Mouse (Mus musculus) liver, embryonic 11.5 days (tissue): ENCODE results near the gene Nkiras1. TPM values are rescaled to one million over a fixed set of nuclear protein-coding genes. Genes with fewer than 3 reads are reported as not detected.

Source experiments
- ATAC-seq: fragments of 200-750 bp; cut with Nextera tagmentation; replicated peaks from 2 replicates; pipeline ENCODE4 v1.8.0; 2017; ENCODE audit warnings: moderate number of reproducible peaks, mild to moderate bottlenecking, moderate TSS enrichment, moderate library complexity; ENCODE audit not compliant: low FRiP score
- DNase-seq: peaks from one replicate; pipeline ENCODE4 v3.0.0-alpha.2; 2017; ENCODE audit warnings: low spot score
- H3K27ac ChIP-seq: fragments of 300-500 bp; sonication (generic); 2 replicates; pipeline ENCODE4 v1.5.1; 2014; ENCODE audit warnings: mild to moderate bottlenecking, low read depth, low read length, control low read depth
- H3K27me3 ChIP-seq: fragments of 300-500 bp; sonication (generic); replicated peaks from 2 replicates; pipeline ENCODE4 v1.6.1; 2014; ENCODE audit warnings: low read length, mixed read lengths; ENCODE audit not compliant: control insufficient read depth, insufficient read depth
- H3K36me3 ChIP-seq: fragments of 300-500 bp; sonication (generic); 2 replicates; pipeline ENCODE4 v1.6.1; 2014; ENCODE audit warnings: mild to moderate bottlenecking, low read length, moderate library complexity, mixed read lengths; ENCODE audit not compliant: control insufficient read depth, insufficient read depth
- H3K4me1 ChIP-seq: fragments of 300-500 bp; sonication (generic); replicated peaks from 2 replicates; pipeline ENCODE4 v1.6.1; 2014; ENCODE audit warnings: low read length, mixed read lengths; ENCODE audit not compliant: control insufficient read depth, insufficient read depth
- H3K4me2 ChIP-seq: fragments of 300-500 bp; sonication (generic); 2 replicates; pipeline ENCODE4 v1.6.1; 2014; ENCODE audit warnings: mild to moderate bottlenecking, control low read depth, moderate library complexity
- H3K4me3 ChIP-seq: fragments of 300-500 bp; sonication (generic); 2 replicates; pipeline ENCODE4 v1.5.1; 2014; ENCODE audit warnings: low read depth, low read length, control low read depth
- H3K9ac ChIP-seq: fragments of 300-500 bp; sonication (generic); 2 replicates; pipeline ENCODE4 v1.6.1; 2014; ENCODE audit warnings: low read depth, low read length, control low read depth
- H3K9me3 ChIP-seq: fragments of 300-500 bp; sonication (generic); 2 replicates; pipeline ENCODE4 v1.6.1; 2016; ENCODE audit warnings: low read length, inconsistent platforms, mixed read lengths; ENCODE audit not compliant: control insufficient read depth
- WGBS: fragments of 180-500 bp; shearing (Covaris S2); extraction: QIAGEN DNeasy Blood & Tissue Kit; methylation state at CpG from one replicate; pipeline ENCODE4 v1.1.7; 2014; 5-methylcytosine and 5-hydroxymethylcytosine counted together
- polyA plus RNA-seq: library from polyadenylated mRNA; unstranded; fragments of >200 nt; fragmentation: Nextera tagmentation; extraction: Ambion mirVana; gene quantifications from 2 replicates; pipeline ENCODE4 v1.2.1, GENCODE M21; 2014

Gene Nkiras1
- polyA plus RNA-seq, 1 experiment from 2014 or later: 17.0 TPM

DNA sequence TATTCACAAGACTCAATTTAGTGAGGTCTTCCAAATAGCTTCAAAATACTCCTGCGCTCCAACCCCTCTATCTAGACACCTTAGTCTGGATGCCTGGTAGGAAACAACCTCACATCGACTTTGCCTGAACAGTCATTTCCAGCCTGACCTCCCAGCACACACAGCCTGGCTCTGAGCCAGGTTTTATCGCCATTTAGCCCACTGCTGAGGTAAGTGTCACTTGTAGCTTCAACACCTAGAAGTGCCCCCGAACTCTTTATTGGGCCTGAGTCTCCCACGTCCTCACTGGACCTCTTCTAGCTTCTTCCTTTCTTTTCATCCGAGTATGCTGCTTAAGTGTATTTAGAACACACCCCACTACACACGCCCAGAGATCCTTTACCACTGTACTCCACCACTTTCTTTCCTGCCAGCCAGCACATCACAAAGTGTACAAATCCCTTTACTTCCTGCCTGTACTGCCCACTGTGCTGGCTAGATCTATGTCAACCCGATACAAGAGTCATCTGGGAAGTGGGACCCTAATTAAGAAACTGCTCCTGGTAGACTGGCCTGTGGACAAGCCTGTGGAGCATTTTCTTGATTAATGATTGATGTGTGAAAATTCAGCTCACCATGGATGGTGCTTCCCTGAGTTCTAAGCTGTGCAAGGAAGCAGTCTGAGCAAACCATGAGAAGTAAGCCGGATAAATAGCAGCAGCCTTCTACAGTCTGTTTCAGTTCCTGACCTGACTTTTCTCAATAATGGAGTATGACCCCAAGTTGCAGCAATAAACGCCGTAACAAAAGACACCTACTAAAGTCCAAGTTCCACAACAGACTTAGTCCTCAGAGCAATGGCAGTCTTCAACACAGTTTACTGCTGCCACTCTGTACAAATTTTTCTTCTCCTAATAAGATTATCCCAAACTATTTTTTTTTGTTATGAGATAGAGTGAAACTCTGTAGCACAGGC, 46.8 kb downstream of the Nkiras1 start:
- Histone ChIP-seq H3K9ac (no peak overlapping the region), H3K4me1 (no peaks in the 10 kb centered on the region), H3K9me3 (no peaks in the 10 kb centered on the region), H3K4me3 (no peak overlapping the region), H3K27ac (no peak overlapping the region), H3K36me3 (peaks cover 2% of the 10 kb centered on the region; the same call in 1 of the 2 replicates), H3K4me2 (no peak overlapping the region), H3K27me3 (no peaks in the 10 kb centered on the region)
- ATAC-seq (no peak), DNase-seq (no peak)
- 84% methylated on average over 11 of the region's 11 CpGs for WGBS

DNA sequence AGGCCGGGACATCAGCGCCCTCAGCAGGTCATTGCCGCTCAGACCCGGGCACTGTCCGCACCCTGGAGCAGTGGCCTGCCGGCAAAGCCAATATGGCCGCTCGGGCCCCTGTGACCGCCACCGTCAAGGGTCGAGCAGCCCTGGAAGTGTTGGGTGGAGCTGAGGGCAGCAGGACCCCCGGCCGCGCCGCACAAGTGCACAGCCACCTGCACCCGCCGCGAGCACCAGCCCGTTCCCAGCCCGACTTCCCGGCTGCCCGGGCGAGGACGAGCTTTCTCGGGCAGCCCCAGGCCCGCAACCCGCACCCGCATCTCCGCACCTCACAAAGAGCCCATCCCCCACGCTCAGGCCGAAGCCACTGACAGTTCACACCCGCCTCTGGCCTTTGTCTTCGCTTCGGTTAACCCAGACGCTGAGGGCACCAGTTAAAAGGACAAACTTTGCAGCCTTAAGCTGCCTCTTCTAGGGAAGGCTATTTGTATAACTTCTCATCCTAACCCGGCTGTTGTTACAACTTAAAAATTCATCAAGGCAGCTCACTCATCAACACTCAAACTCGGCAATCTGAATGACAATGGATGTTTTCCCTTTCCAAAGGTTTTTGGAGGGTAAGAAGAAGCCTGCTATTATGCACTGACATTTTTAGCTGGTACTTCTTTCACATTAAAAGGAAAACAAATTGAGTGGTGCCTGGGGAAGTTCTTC, 56.2 kb downstream of the Nkiras1 start:
- Histone ChIP-seq H3K4me1 (peaks cover 13% of the 10 kb centered on the region), H3K27me3 (no peaks in the 10 kb centered on the region), H3K36me3 (no peaks in the 10 kb centered on the region), H3K9ac (peak overlapping the region; percentile 68), H3K27ac (no peak overlapping the region), H3K4me3 (peak overlapping the region; percentile 61), H3K4me2 (peak overlapping the region; percentile 88), H3K9me3 (no peaks in the 10 kb centered on the region)
- WGBS: 6% methylated on average over 37 of the region's 37 CpGs
- ATAC-seq: peak; percentile 18
- peak; percentile 49 for DNase-seq

DNA sequence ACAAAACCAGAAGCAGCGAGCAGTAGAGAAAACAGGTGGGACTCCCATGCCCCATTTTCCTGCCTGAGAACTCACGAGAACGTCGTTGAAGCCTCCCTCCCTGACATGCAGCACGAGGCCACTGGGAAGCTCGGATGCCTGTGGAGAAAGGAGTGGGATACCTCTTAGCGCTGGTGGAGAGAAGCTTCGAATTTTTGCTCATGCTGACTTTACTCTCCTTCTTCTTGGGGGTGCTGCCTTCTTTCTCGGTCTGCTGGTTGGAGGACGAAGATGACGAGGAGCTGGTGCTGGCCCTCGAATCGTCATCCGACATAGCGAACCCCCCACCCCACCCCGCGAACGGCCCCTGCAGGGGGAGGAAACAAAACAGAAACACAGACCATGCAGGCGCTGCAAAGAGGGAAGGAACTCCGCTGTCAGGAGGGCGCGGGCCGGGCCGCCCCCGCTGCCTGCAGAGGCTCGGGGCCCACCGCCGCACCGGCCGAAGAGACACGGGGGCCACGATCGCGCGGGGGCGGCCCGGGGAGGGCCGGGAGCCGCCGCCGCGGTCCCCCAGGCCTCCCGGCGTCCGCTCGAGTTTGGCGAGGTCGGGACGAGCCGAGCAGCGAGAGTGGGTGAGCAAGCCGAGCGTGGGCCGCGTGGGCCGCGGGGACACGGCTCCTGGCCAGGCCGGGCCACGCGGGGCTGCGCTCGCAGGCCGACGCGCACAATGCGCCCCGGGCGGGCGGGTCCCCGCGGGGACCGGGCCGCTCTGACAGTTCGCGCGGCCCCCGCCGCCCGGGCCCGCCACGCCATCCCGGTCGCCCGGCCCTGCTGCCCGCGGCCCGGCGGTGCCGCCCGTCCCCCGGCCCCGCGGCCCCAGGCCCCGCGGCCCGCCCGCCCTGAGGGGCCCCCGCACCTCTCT, 60.1 kb downstream of the Nkiras1 start:
- Histone ChIP-seq H3K4me2 (peak overlapping the region; percentile 72), H3K36me3 (no peaks in the 10 kb centered on the region), H3K9ac (peak overlapping the region; percentile 97), H3K9me3 (no peaks in the 10 kb centered on the region), H3K4me1 (peaks cover 13% of the 10 kb centered on the region), H3K27me3 (no peaks in the 10 kb centered on the region), H3K4me3 (peak overlapping the region; percentile 95), H3K27ac (peak overlapping the region; percentile 66)
- WGBS: under 1% methylated on average over 80 of the region's 99 CpGs
- DNase-seq (peak; percentile 60), ATAC-seq (peak; percentile 67)

DNA sequence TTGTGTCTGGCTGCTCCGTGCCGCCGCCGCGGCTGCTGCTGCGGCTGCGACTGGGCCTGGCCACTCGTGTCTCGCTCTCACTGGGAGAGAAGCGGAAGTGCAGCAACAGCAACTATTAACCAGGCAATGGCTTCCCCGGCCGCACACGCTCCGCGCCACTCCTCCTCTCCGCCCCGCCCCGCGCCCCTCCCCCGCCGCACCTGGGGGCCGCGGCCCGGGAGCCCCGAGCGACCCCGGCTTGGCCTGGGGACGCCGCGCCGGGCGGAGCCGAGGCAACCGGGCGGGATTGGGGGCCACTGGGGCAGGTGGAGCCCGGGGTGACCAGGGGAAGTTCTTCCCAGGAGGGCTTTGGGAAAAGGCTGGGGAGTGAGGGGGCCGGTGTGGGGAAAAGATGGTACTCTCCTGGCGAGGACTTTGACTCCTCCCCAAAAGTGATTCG, 60.8 kb downstream of the Nkiras1 start, which contains the start of gene Ube2e1:
TSS of gene Ube2e1 (minus strand) at position 167 of the 439 bp plus-strand sequence.
- H3K36me3 ChIP-seq: no peaks in the 10 kb centered on the region
- peak within 1 kb of the TSS; percentile 95 for H3K4me3 ChIP-seq
- H3K9me3 ChIP-seq: no peaks in the 10 kb centered on the region
- H3K4me2 ChIP-seq: peak within 1 kb of the TSS; percentile 72
- peak within 1 kb of the TSS; percentile 66 for H3K27ac ChIP-seq
- H3K4me1 ChIP-seq: peaks cover 15% of the 10 kb centered on the region
- H3K27me3 ChIP-seq: no peaks in the 10 kb centered on the region
- ATAC-seq: peak; percentile 86
- WGBS: under 1% methylated on average over 39 of the region's 39 CpGs
- peak within 1 kb of the TSS; percentile 97 for H3K9ac ChIP-seq
- DNase-seq: peak; percentile 84

Other genes with a start within 250 kb of the Nkiras1 start
- 4.0 and 4.1 TPM in 2 replicates for gene Nr1d2, start 32.0 kb upstream of the Nkiras1 start, polyA plus RNA-seq
- 546 and 598 TPM in 2 replicates for gene Rpl15, start 255 bp downstream of the Nkiras1 start, polyA plus RNA-seq
- gene Ube2e1, start 60.7 kb downstream of the Nkiras1 start, polyA plus RNA-seq: 38.8 and 41.1 TPM in 2 replicates